Mouse (Mus musculus): Measurements from ENCODE around the gene Tmem170. TPM values are rescaled to one million over a fixed set of nuclear protein-coding genes. Genes with fewer than 3 reads are reported as not detected.

Gene Tmem170
- polyA plus RNA-seq, 1 experiment, result not detected

DNA sequence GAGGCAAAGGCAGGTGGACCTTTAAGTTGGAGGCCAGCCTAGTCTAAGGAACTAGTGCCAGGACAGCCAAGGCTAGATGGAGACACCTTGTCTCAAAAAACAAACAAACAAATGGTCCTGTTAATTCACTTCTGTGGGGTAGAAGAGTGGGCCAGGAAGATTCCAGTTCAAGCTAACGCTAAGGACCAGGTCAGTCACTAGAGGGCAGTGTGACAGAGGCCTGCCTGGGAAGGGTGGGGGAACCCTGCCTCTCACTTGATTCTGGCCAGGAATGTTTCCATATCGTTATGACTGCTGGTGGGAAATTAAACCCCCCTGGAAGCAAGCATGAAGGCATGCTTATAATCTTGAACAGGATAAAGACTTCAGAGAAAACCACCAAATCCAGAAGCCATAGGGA is 5.0 kb upstream of the Tmem170 start:
- Histone ChIP-seq H3K36me3 (replicated peaks; ENCODE audit: low read length) (no peaks in the 10 kb centered on the region), H3K9me3 (peaks cover 6% of the 10 kb centered on the region), H3K4me3 (replicated peaks) (no peak overlapping the region), H3K27me3 (replicated peaks) (no peaks in the 10 kb centered on the region), H3K4me1 (peaks cover 34% of the 10 kb centered on the region)
- TF ChIP-seq FLI1 (IDR thresholded peaks at IDR 0.05; ENCODE audit: low read length) (no peak), GATA1 (IDR thresholded peaks at IDR 0.05; ENCODE audit: borderline replicate concordance, low read length) (no peak)

DNA sequence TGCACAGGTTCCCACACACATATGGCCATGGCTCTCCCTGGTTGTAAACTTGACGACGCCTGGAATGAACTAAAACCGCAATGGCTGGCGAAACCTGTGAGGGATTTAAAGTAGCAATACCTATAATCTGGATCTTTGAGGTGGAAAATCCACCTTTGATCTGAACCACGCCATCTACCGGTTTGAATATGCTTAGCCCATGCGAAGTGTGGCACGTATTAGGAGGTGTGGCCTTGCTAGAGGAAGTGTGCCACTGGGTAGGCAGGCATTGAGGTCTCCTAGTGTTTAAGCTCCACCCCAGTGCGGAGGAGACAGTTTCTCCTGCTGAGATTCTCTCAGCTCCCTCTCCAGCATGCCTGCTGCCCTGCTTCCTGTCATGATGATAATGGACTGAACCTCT is 1.2 kb upstream of the Tmem170 start:
- H3K36me3 ChIP-seq (replicated peaks; ENCODE audit: low read length), result no peaks in the 10 kb centered on the region
- H3K27me3 ChIP-seq (replicated peaks), result peaks cover 2% of the 10 kb centered on the region
- TF ChIP-seq GATA1 (IDR thresholded peaks at IDR 0.05; ENCODE audit: borderline replicate concordance, low read length) (no peak), FLI1 (IDR thresholded peaks at IDR 0.05; ENCODE audit: low read length) (no peak)
- H3K4me3 ChIP-seq (replicated peaks), result peak overlapping the region; percentile 47
- peaks cover 32% of the 10 kb centered on the region for H3K4me1 ChIP-seq
- H3K9me3 ChIP-seq, result peaks cover 6% of the 10 kb centered on the region

GRCm38 (mm10) chr8:111875758-111876157 is 792 bp downstream of the Tmem170 start:
- Histone ChIP-seq H3K27me3 (replicated peaks) (peaks cover 10% of the 10 kb centered on the region), H3K9me3 (peaks cover 6% of the 10 kb centered on the region), H3K36me3 (replicated peaks; ENCODE audit: low read length) (no peaks in the 10 kb centered on the region), H3K4me1 (peaks cover 31% of the 10 kb centered on the region), H3K4me3 (replicated peaks) (peak overlapping the region; percentile 98)
- no peak for TF ChIP-seq GATA1 (IDR thresholded peaks at IDR 0.05; ENCODE audit: borderline replicate concordance, low read length)
- no peak for TF ChIP-seq FLI1 (IDR thresholded peaks at IDR 0.05; ENCODE audit: low read length)

DNA sequence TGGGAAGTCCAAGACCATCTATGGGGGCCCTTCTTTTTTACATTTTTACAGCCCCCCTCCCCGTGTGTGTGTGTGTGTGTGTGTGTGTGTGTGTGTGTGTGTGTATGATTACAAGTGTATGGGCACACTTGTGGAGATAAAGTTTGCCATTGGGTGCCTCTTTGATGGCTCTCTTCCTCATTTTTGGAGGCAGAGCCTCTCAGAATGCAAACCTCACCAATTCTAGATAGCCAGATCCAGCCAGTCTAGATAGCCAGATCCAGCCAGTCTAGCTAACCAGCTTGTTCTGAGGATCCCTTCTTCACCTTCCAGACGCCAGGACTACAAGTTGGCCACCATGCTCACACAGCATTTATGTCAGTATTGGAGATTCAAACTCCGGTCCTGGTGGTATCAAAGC is 5.3 kb downstream of the Tmem170 start:
- no peak for TF ChIP-seq GATA1 (IDR thresholded peaks at IDR 0.05; ENCODE audit: borderline replicate concordance, low read length)
- no peak for TF ChIP-seq FLI1 (IDR thresholded peaks at IDR 0.05; ENCODE audit: low read length)
- H3K9me3 ChIP-seq, result no peaks in the 10 kb centered on the region

GRCm38 (mm10) chr8:111870379-111870778 is 6.2 kb downstream of the Tmem170 start:
- H3K4me3 ChIP-seq (replicated peaks), result no peak overlapping the region
- no peak for TF ChIP-seq FLI1 (IDR thresholded peaks at IDR 0.05; ENCODE audit: low read length)
- TF ChIP-seq GATA1 (IDR thresholded peaks at IDR 0.05; ENCODE audit: borderline replicate concordance, low read length), result no peak
- H3K36me3 ChIP-seq (replicated peaks; ENCODE audit: low read length), result peaks cover 9% of the 10 kb centered on the region
- peaks cover 18% of the 10 kb centered on the region for H3K4me1 ChIP-seq
- no peaks in the 10 kb centered on the region for H3K9me3 ChIP-seq
- H3K27me3 ChIP-seq (replicated peaks), result peaks cover 10% of the 10 kb centered on the region

More for the DNA sequence above, 5.3 kb downstream of the Tmem170 start:
- H3K4me1 ChIP-seq, result peaks cover 25% of the 10 kb centered on the region
- H3K4me3 ChIP-seq (replicated peaks), result no peak overlapping the region
- peaks cover 10% of the 10 kb centered on the region for H3K27me3 ChIP-seq (replicated peaks)
- H3K36me3 ChIP-seq (replicated peaks; ENCODE audit: low read length), result no peaks in the 10 kb centered on the region

DNA sequence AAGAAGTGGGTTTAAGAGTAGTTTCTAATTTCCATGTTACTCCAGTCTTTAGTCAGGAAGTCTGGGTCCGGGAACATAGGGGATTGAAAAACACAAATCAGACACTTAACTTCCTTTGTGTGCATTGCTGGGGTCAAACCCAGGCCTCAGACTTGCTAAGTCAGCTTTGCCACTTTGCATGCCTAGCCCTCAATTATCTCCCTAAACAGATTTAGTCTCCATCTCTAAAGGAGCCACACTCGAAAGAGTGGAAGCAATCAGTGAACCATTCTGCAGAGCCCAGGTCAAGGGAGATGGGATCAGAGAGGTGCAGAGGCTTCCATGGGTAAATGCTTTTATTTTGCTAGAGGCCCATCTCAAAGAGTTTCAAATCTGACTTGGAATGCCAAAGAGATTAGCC is 7.9 kb downstream of the Tmem170 start:
- H3K27me3 ChIP-seq (replicated peaks), result peaks cover 10% of the 10 kb centered on the region
- H3K4me1 ChIP-seq, result peaks cover 21% of the 10 kb centered on the region
- TF ChIP-seq GATA1 (IDR thresholded peaks at IDR 0.05; ENCODE audit: borderline replicate concordance, low read length) (no peak), FLI1 (IDR thresholded peaks at IDR 0.05; ENCODE audit: low read length) (no peak)
- peaks cover 12% of the 10 kb centered on the region for H3K36me3 ChIP-seq (replicated peaks; ENCODE audit: low read length)
- no peaks in the 10 kb centered on the region for H3K9me3 ChIP-seq
- H3K4me3 ChIP-seq (replicated peaks), result no peak overlapping the region

DNA sequence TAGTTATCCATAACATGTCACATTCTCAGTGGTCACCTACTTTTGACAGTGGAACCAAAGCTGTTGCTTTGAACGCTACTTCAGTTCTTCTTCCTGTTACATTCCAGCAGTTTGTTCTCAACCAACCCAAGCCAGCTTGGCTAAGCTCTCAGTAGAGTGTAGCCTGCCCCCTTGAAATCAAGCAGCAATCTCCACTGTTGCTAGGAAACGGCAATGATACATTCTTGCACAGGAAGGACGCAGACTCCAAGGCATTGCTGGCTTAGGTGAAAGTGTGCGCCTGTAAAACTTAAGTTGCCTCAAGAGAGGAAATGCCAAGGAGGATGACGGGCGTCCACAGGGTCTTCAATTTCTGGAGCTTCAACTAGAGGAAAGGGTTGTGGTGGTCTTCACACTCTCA is 10.7 kb downstream of the Tmem170 start:
- TF ChIP-seq FLI1 (IDR thresholded peaks at IDR 0.05; ENCODE audit: low read length) (no peak), GATA1 (IDR thresholded peaks at IDR 0.05; ENCODE audit: borderline replicate concordance, low read length) (no peak)
- Histone ChIP-seq H3K4me3 (replicated peaks) (no peak overlapping the region), H3K9me3 (no peaks in the 10 kb centered on the region), H3K36me3 (replicated peaks; ENCODE audit: low read length) (peaks cover 12% of the 10 kb centered on the region), H3K4me1 (peaks cover 20% of the 10 kb centered on the region), H3K27me3 (replicated peaks) (no peaks in the 10 kb centered on the region)

GRCm38 (mm10) chr8:111865130-111865852 is 11.3 kb downstream of the Tmem170 start:
- Histone ChIP-seq H3K9me3 (no peaks in the 10 kb centered on the region), H3K4me3 (replicated peaks) (no peak overlapping the region), H3K27me3 (replicated peaks) (no peaks in the 10 kb centered on the region), H3K36me3 (replicated peaks; ENCODE audit: low read length) (peaks cover 12% of the 10 kb centered on the region), H3K4me1 (peaks cover 20% of the 10 kb centered on the region)
- no peak for TF ChIP-seq FLI1 (IDR thresholded peaks at IDR 0.05; ENCODE audit: low read length)
- TF ChIP-seq GATA1 (IDR thresholded peaks at IDR 0.05; ENCODE audit: borderline replicate concordance, low read length), result no peak

DNA sequence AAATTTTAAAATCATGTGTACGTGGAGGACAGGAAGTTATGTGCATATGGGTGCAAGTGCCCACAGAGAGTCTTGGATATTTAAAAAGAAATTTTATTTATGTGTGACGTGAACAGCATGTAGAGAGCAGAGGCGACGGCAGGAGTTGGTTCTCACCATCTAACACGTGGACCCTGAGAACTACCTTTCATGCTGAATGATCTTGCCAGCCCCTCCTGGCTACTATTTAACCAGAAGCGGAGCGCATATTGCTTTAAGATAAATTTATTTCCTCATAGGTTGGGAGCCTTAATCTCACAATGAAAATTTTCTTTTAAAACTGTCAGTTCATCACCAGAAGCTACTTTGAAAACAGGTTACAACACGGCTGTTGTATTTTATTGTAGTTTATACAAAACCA is 11.9 kb downstream of the Tmem170 start:
- peaks cover 17% of the 10 kb centered on the region for H3K4me1 ChIP-seq
- TF ChIP-seq FLI1 (IDR thresholded peaks at IDR 0.05; ENCODE audit: low read length), result no peak
- no peak for TF ChIP-seq GATA1 (IDR thresholded peaks at IDR 0.05; ENCODE audit: borderline replicate concordance, low read length)
- no peak overlapping the region for H3K4me3 ChIP-seq (replicated peaks)
- H3K9me3 ChIP-seq, result no peaks in the 10 kb centered on the region
- H3K27me3 ChIP-seq (replicated peaks), result no peaks in the 10 kb centered on the region
- H3K36me3 ChIP-seq (replicated peaks; ENCODE audit: low read length), result peaks cover 12% of the 10 kb centered on the region

- H3K4me3 ChIP-seq (replicated peaks), result no peak overlapping the region
- TF ChIP-seq GATA1 (IDR thresholded peaks at IDR 0.05; ENCODE audit: borderline replicate concordance, low read length), result no peak
- TF ChIP-seq FLI1 (IDR thresholded peaks at IDR 0.05; ENCODE audit: low read length), result no peak
- H3K4me1 ChIP-seq, result peaks cover 15% of the 10 kb centered on the region
- H3K36me3 ChIP-seq (replicated peaks; ENCODE audit: low read length), result peaks cover 12% of the 10 kb centered on the region
- peaks cover under 1% of the 10 kb centered on the region for H3K27me3 ChIP-seq (replicated peaks)
- no peaks in the 10 kb centered on the region for H3K9me3 ChIP-seq
Measured at GRCm38 (mm10) chr8:111863280-111863679, 13.3 kb downstream of the Tmem170 start.
